Mouse (Mus musculus) E14TG2a.4 (cell line): Measurements from ENCODE around the gene Nfatc3.

Source experiments
- CTCF ChIP-seq: conservative IDR thresholded peaks from 2 replicates; pipeline ENCODE4 v1.5.1; 2014; ENCODE audit warnings: low read length
- NANOG ChIP-seq: IDR thresholded peaks from 2 replicates; pipeline ENCODE4 v1.6.1; 2014; ENCODE audit warnings: borderline replicate concordance, low read length, mixed read lengths
- POU5F1 ChIP-seq: IDR thresholded peaks from 2 replicates; pipeline ENCODE4 v1.6.1; 2014; ENCODE audit warnings: low read length, borderline replicate concordance

DNA sequence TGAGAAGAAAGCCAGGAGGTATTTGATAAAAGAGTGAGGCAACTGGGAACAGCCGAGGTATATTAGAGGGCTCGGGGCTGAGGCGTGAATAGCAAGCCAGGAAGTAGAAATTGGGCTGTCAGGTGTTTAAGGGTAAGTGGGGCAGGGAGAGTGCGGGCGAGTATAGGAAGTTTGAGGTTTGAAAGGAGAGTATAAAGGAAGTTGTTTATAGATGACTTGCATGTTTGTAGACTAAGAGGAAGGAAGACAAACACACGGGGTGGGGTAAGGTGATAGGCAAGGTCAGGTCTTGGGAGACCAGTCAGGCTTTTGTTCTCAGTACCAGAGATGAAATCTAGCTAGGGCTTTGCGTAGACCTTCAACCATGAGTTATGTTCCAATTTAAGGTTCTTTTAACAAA lies 41.5 kb upstream of the Nfatc3 start:
- no peak for TF ChIP-seq CTCF
- TF ChIP-seq POU5F1, result no peak
- TF ChIP-seq NANOG, result no peak
